Mouse (Mus musculus) monocyte, adult 5-6 weeks (primary cell): ENCODE data around the gene Cct2. TPM values are rescaled to one million over a fixed set of nuclear protein-coding genes. Genes with fewer than 3 reads are reported as not detected.

Source experiments
- ATAC-seq: fragments of 153-309, 156-312 bp; replicated peaks from 2 replicates; pipeline ENCODE4 v1.8.0; 2017; ENCODE audit warnings: mild to moderate bottlenecking; ENCODE audit not compliant: low TSS enrichment, insufficient number of reproducible peaks, severe bottlenecking, poor library complexity, low FRiP score
- total RNA-seq: library from RNA; stranded (forward); fragments of 200-1000, 200-491, 200-594 nt; gene quantifications from 3 replicates; pipeline ENCODE4 v1.2.3, GENCODE M21; 2017

Gene Cct2
- total RNA-seq, 1 experiment from 2014 or later = 360 TPM

DNA sequence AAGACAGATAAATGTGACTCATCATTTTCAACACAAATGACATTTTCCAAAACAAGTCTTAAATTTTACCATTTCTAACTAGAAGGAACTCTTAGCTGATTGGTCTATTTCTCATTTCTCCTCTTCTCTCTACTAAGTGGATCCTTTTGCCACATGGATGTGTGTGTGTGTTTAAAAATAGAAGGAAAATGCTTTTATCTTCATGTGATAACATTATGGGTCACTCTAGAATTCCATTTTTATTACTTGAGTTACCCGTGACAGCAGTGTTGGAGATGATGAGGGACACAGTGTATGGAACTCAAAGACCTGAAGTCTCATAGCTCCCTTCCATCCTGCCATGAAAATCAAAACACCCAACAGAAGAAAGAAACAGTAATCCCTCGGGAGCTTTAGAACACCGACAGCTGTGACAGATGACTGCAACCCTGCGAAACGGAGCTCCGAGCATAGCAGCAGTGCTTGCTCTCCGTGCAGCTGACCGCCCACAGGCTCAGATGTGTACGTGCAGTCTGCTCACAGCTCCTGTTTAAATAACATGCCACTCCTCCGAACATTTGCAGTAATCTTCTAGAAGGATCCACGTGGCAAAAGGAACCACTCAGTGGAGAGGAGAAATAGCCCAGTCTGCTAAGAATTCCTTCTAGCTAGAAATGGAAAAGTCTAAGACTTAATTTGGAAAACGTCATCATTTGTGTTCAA, 49.8 kb downstream of the Cct2 start:
- no peak for ATAC-seq

DNA sequence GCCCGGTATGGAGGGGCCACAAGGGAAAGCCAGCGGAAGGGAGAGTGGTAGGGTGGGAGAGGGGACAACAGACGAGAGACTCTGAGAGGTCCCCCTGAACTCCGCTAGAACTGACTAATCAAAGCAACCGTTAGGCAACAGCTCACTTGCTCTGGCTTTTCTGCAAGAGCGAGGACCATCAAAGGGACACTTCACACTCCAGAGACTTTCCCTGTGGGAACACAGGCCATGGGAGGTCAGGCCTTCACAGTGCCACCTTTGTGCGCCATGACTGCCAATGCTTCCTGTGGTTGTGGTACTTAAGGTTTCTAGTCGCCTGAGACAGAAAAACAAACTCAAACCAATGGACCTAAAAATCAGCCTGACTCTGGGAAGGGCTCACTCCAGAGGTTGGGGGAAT, 52.6 kb downstream of the Cct2 start:
- no peak for ATAC-seq

GRCm38 (mm10) chr10:117009691-117010090, 53.9 kb downstream of the Cct2 start:
- no peak for ATAC-seq

DNA sequence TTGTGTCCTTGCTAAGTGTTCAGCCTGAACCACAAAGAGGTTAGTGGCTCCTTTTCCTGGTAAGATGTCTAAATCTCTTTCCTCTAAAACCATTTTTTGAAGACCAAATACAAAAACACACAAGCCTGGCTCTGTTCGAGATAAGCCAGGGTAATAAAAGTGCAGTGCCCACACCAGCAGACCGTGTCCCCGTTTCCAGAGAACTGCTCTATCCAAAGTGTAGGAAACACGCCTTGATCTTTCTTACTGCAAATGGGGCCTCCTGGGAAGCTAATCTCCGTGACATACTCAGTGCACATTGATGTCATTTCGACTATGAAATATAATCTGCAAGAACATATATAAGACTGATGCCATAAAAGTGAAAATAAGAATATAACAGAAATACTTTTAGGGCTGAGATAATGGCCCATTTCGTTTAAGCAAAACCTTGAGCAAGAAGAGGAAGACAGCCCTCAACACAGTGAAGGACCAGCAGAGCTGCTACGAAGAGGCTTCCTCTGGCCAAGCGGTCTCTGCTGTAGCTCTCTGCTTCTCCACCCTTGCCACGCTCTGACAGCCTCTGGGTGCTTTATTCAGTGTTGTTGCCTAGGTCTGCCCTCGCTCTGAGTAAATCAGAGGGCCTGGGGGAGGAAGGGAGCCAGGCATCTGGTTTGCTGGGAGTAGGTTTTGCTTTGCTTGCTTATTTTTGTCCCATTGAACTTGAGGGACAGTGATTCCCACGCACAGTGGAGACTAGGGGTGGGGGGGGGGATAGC, 57.7 kb downstream of the Cct2 start:
- ATAC-seq = no peak

DNA sequence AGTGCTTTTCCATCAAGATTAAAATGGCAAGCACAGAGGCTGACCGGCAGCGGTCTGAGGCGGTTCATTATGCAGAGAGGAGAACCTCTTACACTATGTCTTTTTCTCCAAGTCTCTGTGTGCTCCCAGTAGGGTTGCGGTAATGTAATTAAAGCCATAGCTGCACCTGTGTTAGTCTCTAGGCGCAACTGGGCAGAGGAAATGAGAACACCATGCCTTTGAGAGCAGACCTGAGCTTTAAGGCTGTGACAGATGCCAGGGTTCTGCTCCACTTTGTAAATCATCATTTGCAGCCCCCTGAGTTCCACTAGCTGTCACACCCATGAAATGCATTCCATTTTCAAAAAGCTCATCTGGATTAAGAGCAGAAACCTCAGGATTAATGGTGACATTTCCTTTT, 58.9 kb downstream of the Cct2 start:
- no peak for ATAC-seq

Other genes starting within 250 kb of the Cct2 start
- not detected in 3 replicates for gene Myrfl, start 166.9 kb downstream of the Cct2 start, total RNA-seq
- gene Rab3ip, start 113.0 kb downstream of the Cct2 start, total RNA-seq = 16.6 to 20.8 TPM (median 18.0 TPM) in 3 replicates
- gene Gm10271, start 91.2 kb downstream of the Cct2 start, total RNA-seq = not detected in 3 replicates
- gene Best3, start 77.5 kb downstream of the Cct2 start, total RNA-seq = not detected in 3 replicates
- gene Lrrc10, start 18.5 kb downstream of the Cct2 start, total RNA-seq = not detected in 3 replicates
- 9.1 to 21.4 TPM (median 12.1 TPM) in 3 replicates for gene Frs2, start 84.7 kb upstream of the Cct2 start, total RNA-seq
- 75.3 to 119 TPM (median 109 TPM) in 3 replicates for gene Yeats4, start 160.7 kb upstream of the Cct2 start, total RNA-seq
- not detected in 3 replicates for gene 9530003J23Rik, start 174.9 kb upstream of the Cct2 start, total RNA-seq
- 6,968 to 13,798 TPM (median 13,210 TPM) in 3 replicates for gene Lyz2, start 218.5 kb upstream of the Cct2 start, total RNA-seq
- 19.1 to 44.2 TPM (median 37.4 TPM) in 3 replicates for gene Lyz1, start 229.1 kb upstream of the Cct2 start, total RNA-seq